Mouse (Mus musculus) midbrain, embryonic 12.5 days (tissue): Measurements from ENCODE around the gene Zfand3. TPM values are rescaled to one million over a fixed set of nuclear protein-coding genes. Genes with fewer than 3 reads are reported as not detected.

Experiments used
- ATAC-seq: fragments of 200-750 bp; cut with Nextera tagmentation; 2 replicates; pipeline ENCODE4 v1.8.0; 2017; ENCODE audit warnings: low read depth, moderate TSS enrichment, moderate library complexity; ENCODE audit not compliant: low FRiP score
- H3K27ac ChIP-seq: fragments of 300-500 bp; sonication (generic); replicated peaks from 2 replicates; pipeline ENCODE4 v1.5.1; 2016; ENCODE audit warnings: mild to moderate bottlenecking
- H3K27me3 ChIP-seq: fragments of 300-500 bp; sonication (generic); 2 replicates; pipeline ENCODE4 v1.6.1; 2016; ENCODE audit warnings: mild to moderate bottlenecking
- H3K36me3 ChIP-seq: fragments of 300-500 bp; sonication (generic); 2 replicates; pipeline ENCODE4 v1.6.1; 2016
- H3K4me1 ChIP-seq: fragments of 300-500 bp; sonication (generic); 2 replicates; pipeline ENCODE4 v1.6.1; 2016
- H3K4me2 ChIP-seq: fragments of 300-500 bp; sonication (generic); replicated peaks from 2 replicates; pipeline ENCODE4 v1.6.1; 2016; ENCODE audit warnings: mild to moderate bottlenecking, moderate library complexity
- H3K4me3 ChIP-seq: fragments of 300-500 bp; sonication (generic); 2 replicates; pipeline ENCODE4 v1.5.1; 2016; ENCODE audit warnings: mild to moderate bottlenecking
- H3K9ac ChIP-seq: fragments of 300-500 bp; sonication (generic); replicated peaks from 2 replicates; pipeline ENCODE4 v1.6.1; 2016; ENCODE audit warnings: mild to moderate bottlenecking, moderate library complexity
- H3K9me3 ChIP-seq: fragments of 300-500 bp; sonication (generic); 2 replicates; pipeline ENCODE4 v1.6.1; 2016; ENCODE audit warnings: mild to moderate bottlenecking
- WGBS: fragments of 180-500 bp; shearing (Covaris S2); methylation state at CpG from one replicate; pipeline ENCODE4 v1.1.7; 2016; 5-methylcytosine and 5-hydroxymethylcytosine counted together
- polyA plus RNA-seq: library from polyadenylated mRNA; unstranded; fragments of >200 nt; fragmentation: Nextera tagmentation; extraction: Ambion mirVana; gene quantifications from 2 replicates; pipeline ENCODE4 v1.2.1, GENCODE M21; 2016

Zfand3 gene
- polyA plus RNA-seq, 1 experiment from 2014 or later = 91.5 TPM

DNA sequence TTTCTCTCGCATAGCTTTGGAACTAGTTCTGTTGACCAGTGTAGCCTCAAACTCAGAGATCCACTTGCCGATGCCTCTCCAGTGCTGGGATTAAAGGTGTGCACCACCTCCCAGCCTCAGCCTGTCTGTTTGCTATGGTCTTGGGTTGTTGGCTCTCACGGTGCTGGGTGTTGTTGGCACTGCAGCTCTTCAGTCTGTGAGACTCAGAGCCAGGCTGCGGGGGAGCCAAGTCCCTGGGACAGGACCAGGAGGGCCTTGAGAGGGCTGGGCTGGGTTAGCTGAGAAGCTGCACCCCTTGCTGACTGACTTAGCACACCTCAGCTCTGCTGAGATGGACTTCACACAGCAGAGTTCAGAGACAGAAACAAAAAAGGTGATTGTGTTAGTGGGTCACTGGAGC lies 195.8 kb downstream of the Zfand3 start:
- Histone ChIP-seq H3K36me3 (no peaks in the 10 kb centered on the region), H3K4me1 (peaks cover 91% of the 10 kb centered on the region), H3K9me3 (no peaks in the 10 kb centered on the region), H3K27me3 (no peaks in the 10 kb centered on the region), H3K4me2 (no peak overlapping the region), H3K27ac (0 out of 2 replicates have a peak overlapping the region, but pooled peaks have one; percentile 10), H3K9ac (no peak overlapping the region), H3K4me3 (no peak overlapping the region)
- WGBS = 94% methylated on average over 4 of the region's 4 CpGs
- ATAC-seq = no peak

DNA sequence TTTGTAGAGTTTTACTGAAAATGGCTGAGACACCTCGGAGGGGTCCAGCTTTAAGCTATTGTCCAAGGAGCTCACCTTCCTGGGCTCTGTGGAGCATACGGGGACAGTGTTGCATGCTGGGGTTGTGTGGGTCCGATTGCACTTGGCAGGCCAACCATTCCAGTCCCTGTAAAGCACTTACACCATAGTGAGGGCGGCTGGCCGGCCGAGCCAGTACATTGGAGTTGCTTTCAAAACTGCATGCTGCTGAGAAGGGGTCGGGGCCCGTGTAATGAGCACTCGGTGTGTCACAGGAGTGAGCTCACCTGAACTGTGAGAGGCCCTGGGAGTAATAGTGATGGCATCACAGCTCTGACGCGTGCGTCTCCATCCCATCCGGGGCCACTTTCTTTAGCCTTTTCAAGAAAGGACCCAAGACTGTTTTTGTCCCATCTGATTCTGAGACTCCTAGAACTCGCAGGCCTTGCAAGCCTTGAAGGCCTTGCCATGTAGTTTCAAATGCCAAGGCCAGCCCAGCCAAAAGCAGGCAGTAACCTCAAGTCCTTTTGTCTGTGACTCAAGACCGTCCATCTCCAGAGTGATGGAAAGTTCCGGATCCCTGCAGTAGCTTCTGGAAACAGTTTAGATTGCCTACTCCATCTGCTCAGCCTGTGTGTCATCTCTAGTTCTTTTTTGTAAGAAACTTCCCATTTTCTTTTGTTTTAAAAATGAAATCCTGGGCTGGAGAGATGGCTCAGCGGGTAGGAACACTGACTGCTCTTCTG lies 200.7 kb downstream of the Zfand3 start:
- no peaks in the 10 kb centered on the region for H3K9me3 ChIP-seq
- no peak for ATAC-seq

GRCm38 (mm10) chr17:30210262-30210661 lies 205.7 kb downstream of the Zfand3 start:
- 96% methylated on average over 8 of the region's 8 CpGs for WGBS
- Histone ChIP-seq H3K4me1 (peaks cover 16% of the 10 kb centered on the region), H3K9ac (no peak overlapping the region), H3K27me3 (no peaks in the 10 kb centered on the region), H3K9me3 (no peaks in the 10 kb centered on the region), H3K4me3 (no peak overlapping the region), H3K27ac (no peak overlapping the region), H3K36me3 (peaks cover 38% of the 10 kb centered on the region), H3K4me2 (no peak overlapping the region)
- no peak for ATAC-seq

More for the DNA sequence above, 200.7 kb downstream of the Zfand3 start:
- no peak overlapping the region for H3K4me3 ChIP-seq
- no peak overlapping the region for H3K9ac ChIP-seq
- H3K4me2 ChIP-seq = no peak overlapping the region
- H3K27me3 ChIP-seq = no peaks in the 10 kb centered on the region
- H3K27ac ChIP-seq = peak overlapping the region; percentile 35; the same call in 1 of the 2 replicates
- H3K4me1 ChIP-seq = peaks cover 62% of the 10 kb centered on the region
- 92% methylated on average over 17 of the region's 17 CpGs for WGBS
- peaks cover 28% of the 10 kb centered on the region for H3K36me3 ChIP-seq

- peaks cover 38% of the 10 kb centered on the region for H3K36me3 ChIP-seq
- H3K27ac ChIP-seq = no peak overlapping the region
Observed at GRCm38 (mm10) chr17:30210936-30211335, 206.4 kb downstream of the Zfand3 start.

GRCm38 (mm10) chr17:30212647-30213046 lies 208.1 kb downstream of the Zfand3 start:
- no peak overlapping the region for H3K4me2 ChIP-seq
- 86% methylated on average over 12 of the region's 12 CpGs for WGBS
- peak overlapping the region; percentile 46; the same call in 1 of the 2 replicates for H3K27ac ChIP-seq
- no peak for ATAC-seq
- peaks cover 36% of the 10 kb centered on the region for H3K36me3 ChIP-seq
- H3K27me3 ChIP-seq = no peaks in the 10 kb centered on the region
- H3K4me1 ChIP-seq = 0 out of 2 replicates have a peak, but pooled peaks cover 3% of the 10 kb centered on the region
- H3K4me3 ChIP-seq = no peak overlapping the region
- H3K9ac ChIP-seq = no peak overlapping the region
- H3K9me3 ChIP-seq = no peaks in the 10 kb centered on the region

More at GRCm38 (mm10) chr17:30210936-30211335, 206.4 kb downstream of the Zfand3 start:
- peaks cover 13% of the 10 kb centered on the region for H3K4me1 ChIP-seq
- no peak overlapping the region for H3K4me2 ChIP-seq
- no peak for ATAC-seq
- H3K9me3 ChIP-seq = no peaks in the 10 kb centered on the region
- no peaks in the 10 kb centered on the region for H3K27me3 ChIP-seq
- H3K9ac ChIP-seq = no peak overlapping the region
- WGBS = 96% methylated on average over 6 of the region's 6 CpGs
- no peak overlapping the region for H3K4me3 ChIP-seq

GRCm38 (mm10) chr17:30213371-30213770 lies 208.8 kb downstream of the Zfand3 start:
- ATAC-seq = no peak
- Histone ChIP-seq H3K27me3 (no peaks in the 10 kb centered on the region), H3K4me2 (no peak overlapping the region), H3K36me3 (peaks cover 36% of the 10 kb centered on the region), H3K27ac (no peak overlapping the region), H3K4me3 (no peak overlapping the region), H3K9me3 (no peaks in the 10 kb centered on the region), H3K9ac (no peak overlapping the region), H3K4me1 (0 out of 2 replicates have a peak, but pooled peaks cover 3% of the 10 kb centered on the region)
- 93% methylated on average over 5 of the region's 5 CpGs for WGBS

- peaks cover 26% of the 10 kb centered on the region for H3K36me3 ChIP-seq
- H3K27ac ChIP-seq = no peak overlapping the region
- H3K27me3 ChIP-seq = no peaks in the 10 kb centered on the region
- 0 out of 2 replicates have a peak, but pooled peaks cover 3% of the 10 kb centered on the region for H3K4me1 ChIP-seq
- no peak overlapping the region for H3K9ac ChIP-seq
- H3K9me3 ChIP-seq = no peaks in the 10 kb centered on the region
- H3K4me2 ChIP-seq = no peak overlapping the region
- ATAC-seq = no peak
- H3K4me3 ChIP-seq = no peak overlapping the region
- 89% methylated on average over 6 of the region's 6 CpGs for WGBS
Observed at GRCm38 (mm10) chr17:30214393-30214792, 209.9 kb downstream of the Zfand3 start.

DNA sequence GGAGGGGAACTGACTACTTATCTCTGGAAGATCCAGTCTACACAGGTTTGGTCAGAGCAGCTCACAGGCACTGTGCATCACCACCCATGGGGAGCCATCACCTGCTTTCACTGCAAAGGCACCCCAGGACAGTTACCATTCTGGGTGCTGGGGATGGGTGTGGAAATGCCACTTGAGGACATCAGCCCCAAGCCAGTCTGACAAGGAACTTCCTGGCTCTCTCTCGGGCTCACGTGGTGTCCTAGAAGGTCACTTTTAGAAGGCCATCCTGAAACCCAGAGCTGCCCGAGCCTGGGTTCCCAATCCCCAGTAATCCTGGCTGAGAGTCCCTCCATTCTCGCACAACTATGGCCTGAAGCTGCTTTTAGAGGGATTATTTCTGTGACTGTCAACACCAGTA lies 211.2 kb downstream of the Zfand3 start:
- H3K36me3 ChIP-seq = peaks cover 15% of the 10 kb centered on the region
- 65% methylated on average over 4 of the region's 4 CpGs for WGBS

DNA sequence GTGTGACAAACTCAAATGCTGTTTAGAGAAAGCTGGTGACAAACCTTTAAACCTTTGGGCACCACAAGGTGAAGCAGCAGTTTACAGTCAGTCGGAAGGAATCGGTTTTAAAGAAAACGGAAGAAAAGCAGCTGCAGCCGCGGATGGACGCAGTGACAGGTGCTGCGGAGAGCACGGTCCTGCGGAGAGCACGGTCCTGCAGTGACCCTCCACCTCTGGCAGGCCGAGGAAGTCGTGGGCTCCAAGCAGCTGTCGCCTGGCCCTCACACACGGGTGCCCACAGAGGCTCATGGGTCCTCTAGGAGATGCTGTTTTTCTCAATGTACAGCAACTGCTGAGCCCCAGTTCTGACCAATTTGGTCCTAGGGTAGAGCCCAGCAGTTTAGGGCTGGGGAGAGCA lies 217.1 kb downstream of the Zfand3 start:
- peaks cover 47% of the 10 kb centered on the region for H3K4me1 ChIP-seq
- no peaks in the 10 kb centered on the region for H3K27me3 ChIP-seq
- H3K9me3 ChIP-seq = no peaks in the 10 kb centered on the region
- 71% methylated on average over 14 of the region's 14 CpGs for WGBS
- no peak overlapping the region for H3K27ac ChIP-seq
- ATAC-seq = no peak
- no peak overlapping the region for H3K9ac ChIP-seq
- peaks cover 10% of the 10 kb centered on the region; the same call in 1 of the 2 replicates for H3K36me3 ChIP-seq
- no peak overlapping the region for H3K4me2 ChIP-seq
- H3K4me3 ChIP-seq = no peak overlapping the region

More for the DNA sequence above, 211.2 kb downstream of the Zfand3 start:
- Histone ChIP-seq H3K4me3 (no peak overlapping the region), H3K9ac (no peak overlapping the region), H3K4me2 (no peak overlapping the region), H3K27me3 (no peaks in the 10 kb centered on the region), H3K27ac (0 out of 2 replicates have a peak overlapping the region, but pooled peaks have one; percentile 52), H3K4me1 (peaks cover 3% of the 10 kb centered on the region; the same call in 1 of the 2 replicates), H3K9me3 (no peaks in the 10 kb centered on the region)
- ATAC-seq = no peak

DNA sequence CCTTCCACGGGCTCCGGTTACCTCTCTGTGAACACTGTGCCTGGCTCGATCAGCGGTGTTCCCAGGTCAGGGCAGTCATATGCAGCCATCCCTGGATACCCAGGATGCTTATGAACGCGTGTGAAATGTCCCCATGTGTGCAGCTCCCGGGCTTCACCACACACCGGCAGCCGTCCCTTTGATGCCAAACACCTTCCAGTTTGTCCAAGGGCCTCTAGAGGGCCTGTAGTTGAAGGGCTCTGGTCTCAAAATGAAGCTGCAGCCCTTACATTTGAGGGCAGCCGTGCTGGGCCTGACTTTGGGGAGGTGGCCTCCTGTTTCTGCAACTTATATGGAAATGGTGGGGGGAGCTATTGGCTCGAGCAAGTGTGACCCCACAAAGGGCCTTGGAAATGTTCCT lies 217.8 kb downstream of the Zfand3 start:
- WGBS = 75% methylated on average over 11 of the region's 11 CpGs
- no peaks in the 10 kb centered on the region; the same call in 1 of the 2 replicates for H3K27me3 ChIP-seq
- H3K9me3 ChIP-seq = no peaks in the 10 kb centered on the region
- peaks cover 47% of the 10 kb centered on the region for H3K4me1 ChIP-seq
- H3K27ac ChIP-seq = peak overlapping the region; percentile 7; the same call in 1 of the 2 replicates
- H3K9ac ChIP-seq = no peak overlapping the region
- ATAC-seq = no peak
- no peak overlapping the region for H3K4me3 ChIP-seq
- no peak overlapping the region for H3K4me2 ChIP-seq
- peaks cover 10% of the 10 kb centered on the region; the same call in 1 of the 2 replicates for H3K36me3 ChIP-seq

- H3K9ac ChIP-seq = no peak overlapping the region
- peaks cover 47% of the 10 kb centered on the region for H3K4me1 ChIP-seq
- H3K4me2 ChIP-seq = 0 out of 2 replicates have a peak overlapping the region, but pooled peaks have one; percentile 8
- H3K36me3 ChIP-seq = peaks cover 9% of the 10 kb centered on the region; the same call in 1 of the 2 replicates
- peak overlapping the region; percentile 7; the same call in 1 of the 2 replicates for H3K27ac ChIP-seq
- H3K4me3 ChIP-seq = no peak overlapping the region
- ATAC-seq = no peak
- WGBS = 46% methylated on average over 12 of the region's 12 CpGs
- no peaks in the 10 kb centered on the region; the same call in 1 of the 2 replicates for H3K27me3 ChIP-seq
- no peaks in the 10 kb centered on the region for H3K9me3 ChIP-seq
Observed at GRCm38 (mm10) chr17:30222837-30223236, 218.3 kb downstream of the Zfand3 start.

DNA sequence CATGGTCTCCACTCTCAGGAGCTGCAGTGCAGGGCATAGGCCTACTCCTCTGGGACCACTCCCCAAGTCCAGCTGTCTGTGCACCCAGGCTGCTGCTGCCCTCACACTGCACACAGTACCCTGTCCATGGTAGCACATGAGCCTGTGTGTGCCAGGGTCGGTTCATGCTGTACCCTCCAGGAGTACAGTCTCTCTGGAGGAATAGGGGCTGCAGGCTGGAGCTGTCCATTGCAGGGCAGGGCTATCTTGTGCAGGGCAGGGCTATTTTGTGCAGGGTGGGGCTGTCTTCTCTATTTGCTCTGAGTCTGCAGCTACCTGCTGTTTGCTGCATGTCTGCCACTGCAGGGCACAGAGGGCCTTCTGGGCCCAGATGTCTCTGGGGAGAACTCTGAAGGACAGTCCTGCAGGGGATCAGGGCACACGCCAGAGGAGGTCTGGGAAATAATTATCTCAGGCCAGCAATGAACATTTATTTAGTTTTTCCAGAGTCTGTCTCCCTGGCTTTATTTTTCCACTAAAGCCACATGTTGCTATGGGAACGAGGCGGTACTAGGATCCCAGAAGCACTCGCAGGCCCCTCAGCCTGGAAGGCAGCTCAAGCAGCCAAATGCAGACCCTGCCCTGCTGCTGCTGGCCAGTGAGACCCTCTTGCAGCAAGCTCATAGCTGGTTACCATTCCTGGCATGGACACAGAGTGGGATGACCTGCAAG lies 220.7 kb downstream of the Zfand3 start:
- peak; percentile 35; the same call in 1 of the 2 replicates for ATAC-seq
- H3K9me3 ChIP-seq = no peaks in the 10 kb centered on the region
- peak overlapping the region; percentile 27 for H3K27ac ChIP-seq
- H3K4me2 ChIP-seq = no peak overlapping the region
- H3K4me3 ChIP-seq = no peak overlapping the region
- H3K4me1 ChIP-seq = peaks cover 47% of the 10 kb centered on the region
- WGBS = 22% methylated on average over 5 of the region's 5 CpGs
- H3K36me3 ChIP-seq = no peaks in the 10 kb centered on the region
- no peak overlapping the region for H3K9ac ChIP-seq
- H3K27me3 ChIP-seq = no peaks in the 10 kb centered on the region; the same call in 1 of the 2 replicates
